Mouse (Mus musculus) hindbrain, embryonic 16.5 days (tissue): ENCODE measurements at regions not wholly inside any gene's neighbourhood (a gene's known extent, or its start where the extent isn't known, plus 50 kb on each side); places are given as distances from the start of the nearest gene placed in this dataset.

Experiments
- ATAC-seq: fragments of 200-750 bp; cut with Nextera tagmentation; 2 replicates; pipeline ENCODE4 v1.8.0; 2017; ENCODE audit warnings: moderate TSS enrichment, moderate library complexity
- H3K27ac ChIP-seq: fragments of 300-500 bp; sonication (generic); 2 replicates; pipeline ENCODE4 v1.5.1; 2014; ENCODE audit warnings: low read depth, mild to moderate bottlenecking, control low read depth, low read length, moderate library complexity
- H3K27me3 ChIP-seq: fragments of 300-500 bp; sonication (generic); replicated peaks from 2 replicates; pipeline ENCODE4 v1.6.1; 2014; ENCODE audit warnings: low read length; ENCODE audit not compliant: control insufficient read depth, insufficient read depth
- H3K36me3 ChIP-seq: fragments of 300-500 bp; sonication (generic); 2 replicates; pipeline ENCODE4 v1.6.1; 2014; ENCODE audit warnings: mild to moderate bottlenecking, low read length, moderate library complexity, mixed read lengths; ENCODE audit not compliant: control insufficient read depth, insufficient read depth
- H3K4me1 ChIP-seq: fragments of 300-500 bp; sonication (generic); 2 replicates; pipeline ENCODE4 v1.6.1; 2014; ENCODE audit warnings: low read depth, low read length; ENCODE audit not compliant: control insufficient read depth, insufficient read depth
- H3K4me2 ChIP-seq: fragments of 300-500 bp; sonication (generic); 2 replicates; pipeline ENCODE4 v1.6.1; 2014; ENCODE audit warnings: mild to moderate bottlenecking, low read length, control low read depth, moderate library complexity
- H3K4me3 ChIP-seq: fragments of 300-500 bp; sonication (generic); 2 replicates; pipeline ENCODE4 v1.5.1; 2014; ENCODE audit warnings: mild to moderate bottlenecking, low read length, control low read depth, moderate library complexity
- H3K9ac ChIP-seq: fragments of 300-500 bp; sonication (generic); 2 replicates; pipeline ENCODE4 v1.6.1; 2014; ENCODE audit warnings: low read depth, mild to moderate bottlenecking, control low read depth, low read length, moderate library complexity
- H3K9me3 ChIP-seq: fragments of 300-500 bp; sonication (generic); 2 replicates; pipeline ENCODE4 v1.6.1; 2014; ENCODE audit warnings: mild to moderate bottlenecking, low read length, moderate library complexity; ENCODE audit not compliant: control insufficient read depth
- WGBS: fragments of 180-500 bp; shearing (Covaris S2); extraction: QIAGEN DNeasy Blood & Tissue Kit; methylation state at CpG from one replicate; pipeline ENCODE4 v1.1.7; 2014; 5-methylcytosine and 5-hydroxymethylcytosine counted together

DNA sequence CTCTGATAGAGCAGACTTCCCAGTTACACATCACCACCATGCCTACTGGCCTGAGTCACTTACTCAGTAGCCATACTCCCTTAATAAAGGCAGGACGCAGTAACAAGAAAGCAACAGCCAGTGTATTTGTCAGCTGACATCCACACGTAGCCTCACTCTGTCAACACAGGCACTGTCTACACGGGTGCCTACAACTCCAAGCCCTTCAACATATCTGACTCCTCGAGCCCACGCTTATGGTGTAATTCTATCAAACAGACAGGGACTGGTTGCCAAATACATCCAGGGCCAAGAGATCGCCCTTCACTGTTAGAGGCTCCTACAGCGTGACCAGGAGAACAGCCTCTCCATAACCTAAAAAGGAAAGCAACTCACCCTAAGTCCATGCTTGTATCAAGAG, 188.1 kb upstream of the Spred2 start:
- Histone ChIP-seq H3K27ac (no peak overlapping the region), H3K4me1 (no peaks in the 10 kb centered on the region), H3K36me3 (no peaks in the 10 kb centered on the region), H3K4me3 (no peak overlapping the region), H3K27me3 (no peaks in the 10 kb centered on the region), H3K4me2 (no peak overlapping the region), H3K9ac (no peak overlapping the region), H3K9me3 (no peaks in the 10 kb centered on the region)
- WGBS = 90% methylated on average over 7 of the region's 7 CpGs
- ATAC-seq = no peak

GRCm38 (mm10) chr11:19736926-19737325, 187.2 kb upstream of the Spred2 start:
- ATAC-seq = no peak
- Histone ChIP-seq H3K9ac (no peak overlapping the region), H3K4me2 (no peak overlapping the region), H3K27me3 (no peaks in the 10 kb centered on the region), H3K36me3 (no peaks in the 10 kb centered on the region), H3K27ac (no peak overlapping the region), H3K9me3 (no peaks in the 10 kb centered on the region), H3K4me1 (no peaks in the 10 kb centered on the region), H3K4me3 (no peak overlapping the region)
- WGBS = 64% methylated on average over 7 of the region's 7 CpGs

DNA sequence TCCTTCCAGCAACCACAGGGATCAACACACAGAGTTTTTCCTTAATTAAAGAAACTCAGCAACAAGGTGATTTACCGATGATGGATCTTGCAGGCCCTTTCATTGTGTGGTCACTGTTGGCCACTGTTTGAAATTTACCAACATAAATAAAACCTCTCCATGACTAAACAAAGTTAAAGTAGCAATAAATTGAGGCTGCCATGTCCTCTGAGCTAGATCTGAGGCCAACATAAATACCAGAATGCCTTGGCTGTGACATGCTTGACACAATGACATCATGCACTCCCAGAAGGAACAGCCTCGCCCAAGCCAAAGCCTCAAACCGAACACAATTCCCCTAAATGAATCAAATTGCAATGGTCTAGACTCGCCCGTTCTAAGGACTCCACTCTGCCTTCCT, 186.8 kb upstream of the Spred2 start:
- H3K9me3 ChIP-seq = no peaks in the 10 kb centered on the region
- H3K4me2 ChIP-seq = no peak overlapping the region
- H3K27ac ChIP-seq = no peak overlapping the region
- no peak overlapping the region for H3K9ac ChIP-seq
- WGBS = 71% methylated on average over 5 of the region's 5 CpGs
- no peak for ATAC-seq
- no peaks in the 10 kb centered on the region for H3K36me3 ChIP-seq
- H3K4me3 ChIP-seq = no peak overlapping the region
- no peaks in the 10 kb centered on the region for H3K27me3 ChIP-seq
- no peaks in the 10 kb centered on the region for H3K4me1 ChIP-seq

DNA sequence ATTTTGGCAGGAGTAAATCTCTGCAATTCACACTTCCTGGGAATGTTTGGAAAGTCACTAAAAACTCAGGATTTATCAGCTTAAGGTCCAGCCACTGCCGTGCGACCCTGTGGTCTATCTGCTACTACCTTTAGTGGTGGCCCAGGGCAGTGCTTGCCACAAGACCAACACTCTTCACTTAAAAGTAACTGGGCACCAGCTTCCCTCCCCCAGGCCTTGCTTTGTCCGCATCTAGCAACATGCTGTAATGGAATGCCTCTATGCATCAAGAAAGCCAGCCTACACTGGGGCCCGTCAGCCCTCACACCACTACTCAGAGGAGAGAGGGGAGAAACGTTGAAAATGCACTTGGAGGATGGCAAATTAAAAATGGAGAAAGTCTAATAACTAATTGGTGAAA, 186.4 kb upstream of the Spred2 start:
- Histone ChIP-seq H3K9me3 (no peaks in the 10 kb centered on the region), H3K27ac (no peak overlapping the region), H3K4me2 (no peak overlapping the region), H3K4me3 (no peak overlapping the region), H3K4me1 (no peaks in the 10 kb centered on the region), H3K36me3 (no peaks in the 10 kb centered on the region), H3K9ac (no peak overlapping the region), H3K27me3 (no peaks in the 10 kb centered on the region)
- 69% methylated on average over 5 of the region's 5 CpGs for WGBS
- ATAC-seq = no peak

- ATAC-seq = no peak
- 62% methylated on average over 9 of the region's 9 CpGs for WGBS
- no peak overlapping the region for H3K9ac ChIP-seq
- no peaks in the 10 kb centered on the region for H3K36me3 ChIP-seq
- no peak overlapping the region for H3K27ac ChIP-seq
- H3K4me2 ChIP-seq = no peak overlapping the region
- no peaks in the 10 kb centered on the region for H3K27me3 ChIP-seq
- H3K4me3 ChIP-seq = no peak overlapping the region
- H3K4me1 ChIP-seq = no peaks in the 10 kb centered on the region
- no peaks in the 10 kb centered on the region for H3K9me3 ChIP-seq
Observed at GRCm38 (mm10) chr11:19739527-19740151, 184.5 kb upstream of the Spred2 start.

DNA sequence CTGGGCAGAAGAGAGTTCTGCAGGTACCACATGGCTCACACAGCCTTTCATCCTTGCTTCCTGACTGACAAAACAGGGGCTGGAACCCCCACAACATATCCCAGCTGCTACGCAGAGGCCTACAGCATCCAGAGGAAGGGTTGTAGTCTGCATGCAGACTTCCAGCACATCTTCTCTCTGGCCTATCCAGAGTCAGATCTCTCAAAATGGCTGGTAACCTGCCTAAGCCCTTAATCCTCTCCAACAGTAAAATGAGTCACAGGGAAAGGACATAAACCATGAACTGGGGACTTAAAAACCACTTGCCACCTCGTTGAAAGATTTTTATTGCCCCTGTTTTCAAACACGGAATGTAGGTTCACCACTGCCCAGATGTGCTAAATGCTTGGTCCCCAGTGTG, 183.6 kb upstream of the Spred2 start:
- Histone ChIP-seq H3K4me2 (no peak overlapping the region), H3K27me3 (no peaks in the 10 kb centered on the region), H3K9me3 (no peaks in the 10 kb centered on the region), H3K4me3 (no peak overlapping the region), H3K27ac (no peak overlapping the region), H3K9ac (no peak overlapping the region), H3K36me3 (no peaks in the 10 kb centered on the region), H3K4me1 (no peaks in the 10 kb centered on the region)
- 88% methylated on average over 3 of the region's 3 CpGs for WGBS
- no peak for ATAC-seq

DNA sequence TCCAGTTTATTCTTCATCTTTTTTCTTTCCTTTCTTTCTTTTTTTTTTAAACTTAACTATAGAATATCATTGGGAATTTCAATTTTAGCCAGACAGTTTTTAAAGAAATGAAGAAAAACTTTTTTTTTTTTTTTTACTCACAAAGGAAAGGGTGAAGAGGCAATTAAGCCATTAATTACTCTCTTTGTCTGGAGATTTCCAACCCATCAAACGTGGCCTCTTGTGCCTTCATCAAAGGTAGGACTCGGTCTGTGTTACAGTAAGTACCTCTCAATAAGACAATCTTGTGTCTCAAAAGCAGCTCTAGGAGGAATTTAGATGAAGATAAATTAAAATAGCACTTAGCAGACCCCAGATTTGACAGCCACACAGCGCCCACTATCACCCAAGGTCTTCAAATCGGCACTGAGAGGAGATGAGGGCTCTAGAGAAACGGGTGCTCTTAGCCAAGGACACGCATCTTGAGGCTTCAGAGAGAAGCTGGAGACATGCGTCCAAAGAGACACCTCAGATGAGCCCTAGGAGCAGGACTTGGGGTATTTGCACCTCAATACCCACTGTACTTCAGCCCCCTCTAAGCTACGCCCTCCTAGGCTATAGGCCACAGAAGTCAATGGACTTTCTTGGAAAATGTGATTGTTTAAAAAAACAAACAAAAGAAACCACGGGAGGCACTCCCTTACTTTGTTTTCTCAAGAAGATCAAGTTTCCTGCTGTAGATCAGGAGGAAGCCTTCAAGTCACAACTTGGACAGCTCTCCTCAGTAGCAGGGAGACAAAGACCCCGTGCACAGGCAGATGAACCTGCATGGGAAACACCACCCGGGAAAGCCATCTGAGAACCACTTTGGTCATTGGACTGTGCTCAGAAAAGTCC, 176.8 kb upstream of the Spred2 start:
- WGBS = 55% methylated on average over 11 of the region's 11 CpGs

GRCm38 (mm10) chr11:19747973-19748559, 176.1 kb upstream of the Spred2 start:
- Histone ChIP-seq H3K9ac (no peak overlapping the region), H3K4me1 (no peaks in the 10 kb centered on the region), H3K27me3 (no peaks in the 10 kb centered on the region), H3K9me3 (no peaks in the 10 kb centered on the region), H3K4me3 (no peak overlapping the region), H3K4me2 (no peak overlapping the region), H3K36me3 (no peaks in the 10 kb centered on the region), H3K27ac (no peak overlapping the region)
- ATAC-seq = no peak
- 55% methylated on average over 14 of the region's 14 CpGs for WGBS

More for the DNA sequence above, 176.8 kb upstream of the Spred2 start:
- Histone ChIP-seq H3K4me2 (no peak overlapping the region), H3K36me3 (no peaks in the 10 kb centered on the region), H3K27ac (no peak overlapping the region), H3K27me3 (no peaks in the 10 kb centered on the region), H3K9ac (no peak overlapping the region), H3K4me3 (no peak overlapping the region), H3K4me1 (no peaks in the 10 kb centered on the region), H3K9me3 (no peaks in the 10 kb centered on the region)
- ATAC-seq = no peak

DNA sequence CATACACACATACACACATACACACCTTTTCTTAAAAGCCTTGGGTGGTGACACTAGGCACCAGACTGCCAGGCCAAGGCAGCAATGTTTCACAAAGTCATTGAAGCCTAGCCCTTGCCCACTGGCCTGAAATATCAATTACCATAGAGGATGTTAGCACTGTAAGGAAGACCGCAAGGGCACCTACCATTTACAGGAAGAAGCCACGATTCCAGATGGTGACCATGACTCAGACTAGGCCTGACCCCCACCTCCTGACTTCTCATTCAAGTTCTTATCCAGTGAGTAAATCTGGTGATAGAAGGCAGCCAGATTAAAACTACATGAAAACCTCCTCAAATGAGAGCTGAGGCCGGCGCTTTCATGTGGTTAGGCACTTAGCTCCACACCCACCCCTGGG, 165.3 kb upstream of the Spred2 start:
- Histone ChIP-seq H3K9me3 (no peaks in the 10 kb centered on the region), H3K9ac (no peak overlapping the region), H3K27me3 (no peaks in the 10 kb centered on the region), H3K27ac (no peak overlapping the region), H3K36me3 (no peaks in the 10 kb centered on the region), H3K4me1 (no peaks in the 10 kb centered on the region; the same call in 1 of the 2 replicates), H3K4me2 (no peak overlapping the region), H3K4me3 (no peak overlapping the region)
- 67% methylated on average over 4 of the region's 4 CpGs for WGBS
- ATAC-seq = no peak
